Mouse (Mus musculus) ovary, adult 2 months (tissue): Measurements from ENCODE around the gene H2-K1. TPM values are rescaled to one million over a fixed set of nuclear protein-coding genes. Genes with fewer than 3 reads are reported as not detected.

Experiments
- polyA plus RNA-seq: library from polyadenylated mRNA; depleted of rRNA; stranded (reverse); fragments of >200 nt; gene quantifications from 2 replicates; pipeline ENCODE4 v1.2.3, GENCODE M21; 2012; rRNA removed

The H2-K1 gene
- polyA plus RNA-seq = 968 and 1,399 TPM in 2 replicates

GRCm38 (mm10) chr17:34000150-34000537 is at the start of gene H2-K1:
TSS of gene H2-K1 (minus strand) at chr17:34000347.

GRCm38 (mm10) chr17:34038878-34039561 is 38.9 kb upstream of the H2-K1 start, which contains the start of gene Col11a2:
TSS of gene Col11a2 (plus strand) at chr17:34039437.

GRCm38 (mm10) chr17:34031465-34032173 is 31.5 kb upstream of the H2-K1 start, which contains the start of the genes Slc39a7 and Rxrb:
TSS of gene Slc39a7 (minus strand) at chr17:34031682.
TSS of gene Rxrb (plus strand) at chr17:34031812.

GRCm38 (mm10) chr17:34027656-34028223 is 27.6 kb upstream of the H2-K1 start, which contains the start of gene H2-Ke6:
TSS of gene H2-Ke6 (minus strand) at chr17:34028060.

GRCm38 (mm10) chr17:34024317-34024821 is 24.2 kb upstream of the H2-K1 start, which contains the start of gene Ring1:
TSS of gene Ring1 (minus strand) at chr17:34024680.

GRCm38 (mm10) chr17:33955555-33956214 is 44.5 kb downstream of the H2-K1 start, which contains the start of the genes Vps52 and Rps18:
TSS of gene Vps52 (plus strand) at chr17:33955812.
TSS of gene Rps18 (minus strand) at chr17:33956001.

GRCm38 (mm10) chr17:33951021-33951946 is 48.9 kb downstream of the H2-K1 start, which contains the start of gene B3galt4:
TSS of gene B3galt4 (minus strand) at chr17:33951488.

Other genes with a start within 250 kb of the H2-K1 start
- 589 and 629 TPM in 2 replicates for gene Rab11b, start 239.8 kb downstream of the H2-K1 start, polyA plus RNA-seq
- gene Angptl4, start 218.5 kb downstream of the H2-K1 start, polyA plus RNA-seq = 133 and 185 TPM in 2 replicates
- 193 and 200 TPM in 2 replicates for gene Kank3, start 189.8 kb downstream of the H2-K1 start, polyA plus RNA-seq
- gene Rps28, start 175.8 kb downstream of the H2-K1 start, polyA plus RNA-seq = 1,023 and 1,245 TPM in 2 replicates
- 549 and 689 TPM in 2 replicates for gene Ndufa7, start 175.8 kb downstream of the H2-K1 start, polyA plus RNA-seq
- 124 and 183 TPM in 2 replicates for gene Cd320, start 157.3 kb downstream of the H2-K1 start, polyA plus RNA-seq
- gene Gm7029, start 126.5 kb downstream of the H2-K1 start, polyA plus RNA-seq = not detected in 2 replicates
- 12.1 and 15.3 TPM in 2 replicates for gene Kifc1, start 109.7 kb downstream of the H2-K1 start, polyA plus RNA-seq
- 0.43 TPM in 1 of 2 replicates, not detected in the other for gene Platr17, start 95.2 kb downstream of the H2-K1 start, polyA plus RNA-seq
- 53.9 and 59.5 TPM in 2 replicates for gene Daxx, start 90.9 kb downstream of the H2-K1 start, polyA plus RNA-seq
- 189 and 212 TPM in 2 replicates for gene Tapbp, start 84.4 kb downstream of the H2-K1 start, polyA plus RNA-seq
- 105 and 109 TPM in 2 replicates for gene Zbtb22, start 84.4 kb downstream of the H2-K1 start, polyA plus RNA-seq
- 212 and 227 TPM in 2 replicates for gene Rgl2, start 70.8 kb downstream of the H2-K1 start, polyA plus RNA-seq
- 18.3 and 18.5 TPM in 2 replicates for gene Pfdn6, start 60.0 kb downstream of the H2-K1 start, polyA plus RNA-seq
- 26.7 and 33.0 TPM in 2 replicates for gene Wdr46, start 59.7 kb downstream of the H2-K1 start, polyA plus RNA-seq
- 13.9 and 15.3 TPM in 2 replicates for gene B3galt4, start 48.9 kb downstream of the H2-K1 start, polyA plus RNA-seq
- gene Vps52, start 44.5 kb downstream of the H2-K1 start, polyA plus RNA-seq = 65.4 and 80.8 TPM in 2 replicates
- 733 and 1,224 TPM in 2 replicates for gene Rps18, start 44.3 kb downstream of the H2-K1 start, polyA plus RNA-seq
- 133 and 190 TPM in 2 replicates for gene Ring1, start 24.3 kb upstream of the H2-K1 start, polyA plus RNA-seq
- gene H2-Ke6, start 27.7 kb upstream of the H2-K1 start, polyA plus RNA-seq = 161 and 192 TPM in 2 replicates
- 301 and 303 TPM in 2 replicates for gene Slc39a7, start 31.3 kb upstream of the H2-K1 start, polyA plus RNA-seq
- gene Rxrb, start 31.5 kb upstream of the H2-K1 start, polyA plus RNA-seq = 85.3 and 124 TPM in 2 replicates
- 1.5 and 2.2 TPM in 2 replicates for gene Col11a2, start 39.1 kb upstream of the H2-K1 start, polyA plus RNA-seq
- 4.3 and 5.2 TPM in 2 replicates for gene H2-Oa, start 92.0 kb upstream of the H2-K1 start, polyA plus RNA-seq
- gene H2-DMa, start 119.2 kb upstream of the H2-K1 start, polyA plus RNA-seq = 27.4 and 34.5 TPM in 2 replicates
- 98.9 and 139 TPM in 2 replicates for gene Brd2, start 122.3 kb upstream of the H2-K1 start, polyA plus RNA-seq
- 4.9 and 5.2 TPM in 2 replicates for gene H2-DMb2, start 143.0 kb upstream of the H2-K1 start, polyA plus RNA-seq
- gene H2-DMb1, start 152.7 kb upstream of the H2-K1 start, polyA plus RNA-seq = 37.1 and 46.2 TPM in 2 replicates
- 31.1 and 34.5 TPM in 2 replicates for gene Tap1, start 187.2 kb upstream of the H2-K1 start, polyA plus RNA-seq
- 33.5 and 45.8 TPM in 2 replicates for gene Psmb9, start 187.4 kb upstream of the H2-K1 start, polyA plus RNA-seq
- gene Psmb8, start 197.4 kb upstream of the H2-K1 start, polyA plus RNA-seq = 53.0 and 66.5 TPM in 2 replicates
- 45.6 and 51.9 TPM in 2 replicates for gene Tap2, start 203.2 kb upstream of the H2-K1 start, polyA plus RNA-seq
- gene H2-Ob, start 238.6 kb upstream of the H2-K1 start, polyA plus RNA-seq = 4.7 and 5.5 TPM in 2 replicates